Mouse (Mus musculus) neural tube, embryonic 13.5 days (tissue): ENCODE results near the gene Gm1043. TPM values are rescaled to one million over a fixed set of nuclear protein-coding genes. Genes with fewer than 3 reads are reported as not detected.
A peak's percentile ranks its signal among the peaks of the same experiment; 100 is the strongest.

Experiments
- ATAC-seq: fragments of 200-750 bp; cut with Nextera tagmentation; 2 replicates; pipeline ENCODE4 v1.8.0; 2017; ENCODE audit warnings: low read depth, mild to moderate bottlenecking, moderate TSS enrichment, moderate library complexity
- H3K27ac ChIP-seq: fragments of 300-500 bp; sonication (generic); replicated peaks from 2 replicates; pipeline ENCODE4 v1.5.1; 2015; ENCODE audit warnings: moderate library complexity, mild to moderate bottlenecking, inconsistent platforms
- H3K27me3 ChIP-seq: fragments of 300-500 bp; sonication (generic); 2 replicates; pipeline ENCODE4 v1.6.1; 2015; ENCODE audit warnings: mild to moderate bottlenecking, inconsistent platforms
- H3K36me3 ChIP-seq: fragments of 300-500 bp; sonication (generic); 2 replicates; pipeline ENCODE4 v1.6.1; 2015; ENCODE audit warnings: mild to moderate bottlenecking, inconsistent platforms
- H3K4me1 ChIP-seq: fragments of 300-500 bp; sonication (generic); replicated peaks from 2 replicates; pipeline ENCODE4 v1.6.1; 2015; ENCODE audit warnings: inconsistent platforms
- H3K4me2 ChIP-seq: fragments of 300-500 bp; sonication (generic); 2 replicates; pipeline ENCODE4 v1.6.1; 2015; ENCODE audit warnings: inconsistent platforms, mild to moderate bottlenecking, moderate library complexity
- H3K4me3 ChIP-seq: fragments of 300-500 bp; sonication (generic); 2 replicates; pipeline ENCODE4 v1.5.1; 2015; ENCODE audit warnings: mild to moderate bottlenecking, inconsistent platforms
- H3K9ac ChIP-seq: fragments of 300-500 bp; sonication (generic); 2 replicates; pipeline ENCODE4 v1.6.1; 2015; ENCODE audit warnings: moderate library complexity, mild to moderate bottlenecking, inconsistent platforms
- H3K9me3 ChIP-seq: fragments of 300-500 bp; sonication (generic); 2 replicates; pipeline ENCODE4 v1.6.1; 2016; ENCODE audit warnings: inconsistent platforms
- WGBS: fragments of 180-500 bp; shearing (Covaris S2); methylation state at CpG from one replicate; pipeline ENCODE4 v1.1.7; 2015; 5-methylcytosine and 5-hydroxymethylcytosine counted together
- polyA plus RNA-seq: library from polyadenylated mRNA; unstranded; fragments of >200 nt; fragmentation: Nextera tagmentation; extraction: Ambion mirVana; gene quantifications from 2 replicates; pipeline ENCODE4 v1.2.1, GENCODE M21; 2015

Gene Gm1043
- polyA plus RNA-seq, 1 experiment from 2014 or later: 1.2 TPM

GRCm38 (mm10) chr5:37196196-37196595 is 111.0 kb downstream of the Gm1043 start:
- H3K36me3 ChIP-seq: no peaks in the 10 kb centered on the region
- no peaks in the 10 kb centered on the region for H3K9me3 ChIP-seq
- H3K4me1 ChIP-seq: peaks cover 43% of the 10 kb centered on the region
- peak overlapping the region; percentile 83 for H3K27ac ChIP-seq
- 65% methylated on average over 8 of the region's 8 CpGs for WGBS
- no peak overlapping the region for H3K9ac ChIP-seq
- peaks cover 13% of the 10 kb centered on the region; the same call in 1 of the 2 replicates for H3K27me3 ChIP-seq
- no peak overlapping the region for H3K4me3 ChIP-seq
- H3K4me2 ChIP-seq: peak overlapping the region; percentile 21; the same call in 1 of the 2 replicates
- ATAC-seq: no peak

- WGBS: 17% methylated on average over 10 of the region's 10 CpGs
- peak overlapping the region; percentile 21; the same call in 1 of the 2 replicates for H3K4me2 ChIP-seq
- H3K4me1 ChIP-seq: peaks cover 43% of the 10 kb centered on the region
- ATAC-seq: peak; percentile 44; the same call in 1 of the 2 replicates
- H3K27me3 ChIP-seq: peaks cover 13% of the 10 kb centered on the region; the same call in 1 of the 2 replicates
- peak overlapping the region; percentile 83 for H3K27ac ChIP-seq
- 0 out of 2 replicates have a peak overlapping the region, but pooled peaks have one; percentile 26 for H3K9ac ChIP-seq
- H3K36me3 ChIP-seq: no peaks in the 10 kb centered on the region
- H3K4me3 ChIP-seq: no peak overlapping the region
- H3K9me3 ChIP-seq: no peaks in the 10 kb centered on the region
Observed at GRCm38 (mm10) chr5:37196666-37197250, 111.6 kb downstream of the Gm1043 start.

- no peaks in the 10 kb centered on the region for H3K36me3 ChIP-seq
- 50% methylated on average over 3 of the region's 3 CpGs for WGBS
- no peak overlapping the region for H3K4me3 ChIP-seq
- 0 out of 2 replicates have a peak overlapping the region, but pooled peaks have one; percentile 7 for H3K4me2 ChIP-seq
- ATAC-seq: peak; percentile 2; the same call in 1 of the 2 replicates
- H3K27me3 ChIP-seq: peaks cover 13% of the 10 kb centered on the region; the same call in 1 of the 2 replicates
- H3K9me3 ChIP-seq: no peaks in the 10 kb centered on the region
- no peak overlapping the region for H3K9ac ChIP-seq
- peak overlapping the region; percentile 83 for H3K27ac ChIP-seq
- peaks cover 49% of the 10 kb centered on the region for H3K4me1 ChIP-seq
Observed at GRCm38 (mm10) chr5:37197423-37197822, 112.3 kb downstream of the Gm1043 start.

GRCm38 (mm10) chr5:37198011-37198688 is 113.0 kb downstream of the Gm1043 start:
- H3K4me1 ChIP-seq: peaks cover 52% of the 10 kb centered on the region
- peak overlapping the region; percentile 83 for H3K27ac ChIP-seq
- 7% methylated on average over 2 of the region's 2 CpGs for WGBS
- H3K4me2 ChIP-seq: 0 out of 2 replicates have a peak overlapping the region, but pooled peaks have one; percentile 7
- H3K27me3 ChIP-seq: peaks cover 13% of the 10 kb centered on the region; the same call in 1 of the 2 replicates
- H3K9ac ChIP-seq: no peak overlapping the region
- H3K36me3 ChIP-seq: no peaks in the 10 kb centered on the region
- no peak overlapping the region for H3K4me3 ChIP-seq
- peak; percentile 77 for ATAC-seq
- H3K9me3 ChIP-seq: no peaks in the 10 kb centered on the region

- Histone ChIP-seq H3K9me3 (no peaks in the 10 kb centered on the region), H3K4me2 (no peak overlapping the region), H3K4me3 (no peak overlapping the region), H3K36me3 (no peaks in the 10 kb centered on the region), H3K4me1 (peaks cover 33% of the 10 kb centered on the region), H3K27me3 (peaks cover 3% of the 10 kb centered on the region; the same call in 1 of the 2 replicates), H3K9ac (no peak overlapping the region), H3K27ac (peak overlapping the region; percentile 46; the same call in 1 of the 2 replicates)
- WGBS: 15% methylated on average over 1 of the region's 1 CpGs
- no peak for ATAC-seq
Observed at GRCm38 (mm10) chr5:37202285-37202684, 117.1 kb downstream of the Gm1043 start.

- H3K9ac ChIP-seq: no peak overlapping the region
- 0 out of 2 replicates have a peak, but pooled peaks cover 4% of the 10 kb centered on the region for H3K9me3 ChIP-seq
- no peak for ATAC-seq
- no peaks in the 10 kb centered on the region for H3K27me3 ChIP-seq
- 88% methylated on average over 7 of the region's 7 CpGs for WGBS
- no peak overlapping the region for H3K4me2 ChIP-seq
- no peaks in the 10 kb centered on the region for H3K36me3 ChIP-seq
- H3K4me3 ChIP-seq: no peak overlapping the region
- no peak overlapping the region for H3K27ac ChIP-seq
- peaks cover 21% of the 10 kb centered on the region for H3K4me1 ChIP-seq
Observed at GRCm38 (mm10) chr5:37204886-37205285, 119.7 kb downstream of the Gm1043 start.

GRCm38 (mm10) chr5:37205420-37205819 is 120.2 kb downstream of the Gm1043 start:
- Histone ChIP-seq H3K4me1 (peaks cover 26% of the 10 kb centered on the region), H3K27ac (no peak overlapping the region), H3K4me2 (no peak overlapping the region), H3K9me3 (0 out of 2 replicates have a peak, but pooled peaks cover 4% of the 10 kb centered on the region), H3K9ac (no peak overlapping the region), H3K27me3 (no peaks in the 10 kb centered on the region), H3K36me3 (no peaks in the 10 kb centered on the region), H3K4me3 (no peak overlapping the region)
- no peak for ATAC-seq
- WGBS: 91% methylated on average over 1 of the region's 1 CpGs

GRCm38 (mm10) chr5:37206364-37206763 is 121.2 kb downstream of the Gm1043 start:
- 74% methylated on average over 2 of the region's 2 CpGs for WGBS
- H3K9ac ChIP-seq: no peak overlapping the region
- H3K4me1 ChIP-seq: peaks cover 29% of the 10 kb centered on the region
- H3K4me2 ChIP-seq: no peak overlapping the region
- no peaks in the 10 kb centered on the region for H3K36me3 ChIP-seq
- H3K27me3 ChIP-seq: no peaks in the 10 kb centered on the region
- no peak for ATAC-seq
- no peak overlapping the region for H3K4me3 ChIP-seq
- H3K27ac ChIP-seq: no peak overlapping the region
- H3K9me3 ChIP-seq: 0 out of 2 replicates have a peak, but pooled peaks cover 4% of the 10 kb centered on the region

- no peak overlapping the region for H3K9ac ChIP-seq
- peaks cover 46% of the 10 kb centered on the region for H3K4me1 ChIP-seq
- H3K4me3 ChIP-seq: no peak overlapping the region
- no peaks in the 10 kb centered on the region for H3K27me3 ChIP-seq
- 0 out of 2 replicates have a peak overlapping the region, but pooled peaks have one; percentile 85 for H3K27ac ChIP-seq
- 67% methylated on average over 9 of the region's 9 CpGs for WGBS
- ATAC-seq: no peak
- H3K36me3 ChIP-seq: no peaks in the 10 kb centered on the region
- 0 out of 2 replicates have a peak, but pooled peaks cover 4% of the 10 kb centered on the region for H3K9me3 ChIP-seq
- H3K4me2 ChIP-seq: no peak overlapping the region
Observed at GRCm38 (mm10) chr5:37212938-37213708, 128.0 kb downstream of the Gm1043 start.

- H3K27me3 ChIP-seq: no peaks in the 10 kb centered on the region
- no peak overlapping the region for H3K4me3 ChIP-seq
- 0 out of 2 replicates have a peak overlapping the region, but pooled peaks have one; percentile 19 for H3K9ac ChIP-seq
- no peaks in the 10 kb centered on the region for H3K36me3 ChIP-seq
- peaks cover 49% of the 10 kb centered on the region for H3K4me1 ChIP-seq
- no peaks in the 10 kb centered on the region for H3K9me3 ChIP-seq
- H3K4me2 ChIP-seq: no peak overlapping the region
- 65% methylated on average over 4 of the region's 4 CpGs for WGBS
- ATAC-seq: no peak
- peak overlapping the region; percentile 85 for H3K27ac ChIP-seq
Observed at GRCm38 (mm10) chr5:37213709-37214103, 128.5 kb downstream of the Gm1043 start.

GRCm38 (mm10) chr5:37214614-37215013 is 129.4 kb downstream of the Gm1043 start:
- peak; percentile 72 for ATAC-seq
- H3K27ac ChIP-seq: peak overlapping the region; percentile 85

More at GRCm38 (mm10) chr5:37214614-37215013, 129.4 kb downstream of the Gm1043 start:
- 0 out of 2 replicates have a peak overlapping the region, but pooled peaks have one; percentile 19 for H3K9ac ChIP-seq
- H3K4me1 ChIP-seq: peaks cover 50% of the 10 kb centered on the region
- no peaks in the 10 kb centered on the region for H3K27me3 ChIP-seq
- no peaks in the 10 kb centered on the region for H3K9me3 ChIP-seq
- no peak overlapping the region for H3K4me2 ChIP-seq
- no peaks in the 10 kb centered on the region for H3K36me3 ChIP-seq
- 30% methylated on average over 6 of the region's 6 CpGs for WGBS
- H3K4me3 ChIP-seq: no peak overlapping the region
